In the genomic region with DNA sequence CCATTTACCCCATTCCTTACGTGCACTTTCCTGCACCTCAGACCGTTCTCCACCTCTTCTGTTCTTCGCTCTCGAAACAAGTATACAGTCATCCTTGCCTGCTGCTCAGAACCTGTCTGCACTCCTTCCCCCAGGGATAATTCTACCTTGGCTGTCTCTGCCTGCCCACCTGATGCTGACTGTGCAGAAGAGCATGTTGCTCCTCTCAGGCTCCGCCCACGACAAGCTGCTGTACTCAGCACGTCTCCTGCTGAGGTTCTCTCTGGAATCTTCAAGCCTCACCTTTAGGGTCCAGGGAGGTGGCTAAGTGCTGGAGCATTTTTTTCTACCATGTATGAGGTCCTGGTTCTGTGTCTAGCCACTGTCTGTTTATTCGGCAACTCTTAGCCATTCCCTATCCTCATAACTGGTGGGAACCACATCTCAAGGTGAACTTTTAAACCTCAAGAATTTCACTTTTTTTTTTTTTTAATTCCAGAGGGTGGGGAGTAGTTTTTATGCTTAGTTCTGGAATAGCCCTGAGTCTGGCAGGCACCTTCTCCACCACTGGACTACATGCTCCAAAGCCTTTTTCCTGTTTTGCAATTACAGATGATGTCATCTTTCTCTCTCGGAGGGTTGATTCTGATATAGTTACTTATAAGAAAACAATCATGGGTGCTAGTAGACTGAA, we compare ENCODE assay signal across 8 mouse cellular contexts.
DNase-seq lines count a peak whose midpoint lies in the region; ATAC-seq and TF ChIP-seq lines count a peak whose summit lies in the region.

No protein-coding gene starts in this region.

- ATAC-seq in embryonic facial prominence, embryonic 14.5 days (ENCODE audit: low read depth), result peak; percentile 32
- ATAC-seq in lung, embryonic 16.5 days (ENCODE audit: low read depth), result no peak

- H3K36me3 ChIP-seq in liver, adult 2 months (ENCODE audit: control insufficient read depth, insufficient read depth, low read length), result peaks cover 17% of the 10 kb centered on the region
- H3K36me3 ChIP-seq in embryonic facial prominence, embryonic 14.5 days (ENCODE audit: control insufficient read depth, insufficient read depth, low read length), result 0 out of 2 replicates have a peak, but pooled peaks cover 6% of the 10 kb centered on the region
- no peaks in the 10 kb centered on the region for H3K36me3 ChIP-seq in lung, embryonic 16.5 days (ENCODE audit: control insufficient read depth, insufficient read depth, low read length)

- 17% methylated on average over 9 of the region's 9 CpGs for WGBS in liver, adult 2 months
- 70% methylated on average over 9 of the region's 9 CpGs for WGBS in embryonic facial prominence, embryonic 14.5 days
- WGBS in lung, embryonic 16.5 days, result 68% methylated on average over 9 of the region's 9 CpGs

- no peak for TF ChIP-seq CTCF in liver, adult 2 months (IDR thresholded peaks at IDR 0.05; ENCODE audit: low read depth, low read length)

- 0 out of 2 replicates have a peak, but pooled peaks have one; percentile 20 for TF ChIP-seq POLR2A in liver, adult 2 months (IDR thresholded peaks at IDR 0.05; ENCODE audit: extremely low read depth, insufficient read depth, low read length)

- peaks cover 16% of the 10 kb centered on the region; the same call in 1 of the 2 replicates for H3K79me2 ChIP-seq in liver, adult 2 months (ENCODE audit: control insufficient read depth, insufficient read depth, low read length)

- DNase-seq in liver, adult 2 months (ENCODE audit: extremely low read depth, low read depth, low spot score), result peak; percentile 75
- no peak for DNase-seq in liver
- peak; percentile 74 for DNase-seq in embryonic facial prominence, embryonic 14.5 days (ENCODE audit: low spot score)
- DNase-seq in kidney, adult 18-20 months, result peak; percentile 72
- no peak for DNase-seq in testis, postnatal 10 days (ENCODE audit: low spot score)
- no peak for DNase-seq in urinary bladder, adult 2 months (ENCODE audit: low spot score)
- DNase-seq in layer of hippocampus, postnatal 10 days (ENCODE audit: low spot score in 2 of 2), result no peak

- peak overlapping the region; percentile 73 for H3K9ac ChIP-seq in liver, adult 2 months (ENCODE audit: low read depth, low read length)
- no peak overlapping the region for H3K9ac ChIP-seq in embryonic facial prominence, embryonic 14.5 days (ENCODE audit: low read depth, low read length)
- no peak overlapping the region for H3K9ac ChIP-seq in lung, embryonic 16.5 days (ENCODE audit: low read length)

- no peaks in the 10 kb centered on the region for H3K9me3 ChIP-seq in embryonic facial prominence, embryonic 14.5 days (ENCODE audit: control insufficient read depth, low read length)
- H3K9me3 ChIP-seq in lung, embryonic 16.5 days (ENCODE audit: control insufficient read depth, low read length), result no peaks in the 10 kb centered on the region

- H3K27me3 ChIP-seq in liver, adult 2 months (ENCODE audit: control insufficient read depth, insufficient read depth, low read length), result no peaks in the 10 kb centered on the region
- no peaks in the 10 kb centered on the region for H3K27me3 ChIP-seq in embryonic facial prominence, embryonic 14.5 days (replicated peaks; ENCODE audit: control insufficient read depth, insufficient read depth, low read length)
- no peaks in the 10 kb centered on the region for H3K27me3 ChIP-seq in lung, embryonic 16.5 days (ENCODE audit: control insufficient read depth, insufficient read depth, low read depth, low read length)

- H3K4me1 ChIP-seq in liver, adult 2 months (ENCODE audit: control insufficient read depth, insufficient read depth, low read length), result peaks cover 22% of the 10 kb centered on the region
- peaks cover 15% of the 10 kb centered on the region; the same call in 1 of the 2 replicates for H3K4me1 ChIP-seq in embryonic facial prominence, embryonic 14.5 days (ENCODE audit: control insufficient read depth, insufficient read depth, low read length)
- peaks cover 24% of the 10 kb centered on the region for H3K4me1 ChIP-seq in lung, embryonic 16.5 days (replicated peaks; ENCODE audit: control insufficient read depth, insufficient read depth, low read length)

- H3K27ac ChIP-seq in liver, adult 2 months (replicated peaks; ENCODE audit: insufficient read depth, low read depth, low read length), result peak overlapping the region; percentile 84
- peak overlapping the region; percentile 53; the same call in 1 of the 2 replicates for H3K27ac ChIP-seq in embryonic facial prominence, embryonic 14.5 days (replicated peaks; ENCODE audit: low read depth, low read length)
- peak overlapping the region; percentile 53 for H3K27ac ChIP-seq in lung, embryonic 16.5 days (ENCODE audit: low read length)

- no peak overlapping the region for H3K4me2 ChIP-seq in embryonic facial prominence, embryonic 14.5 days (ENCODE audit: low read depth, low read length)
- peak overlapping the region; percentile 33 for H3K4me2 ChIP-seq in lung, embryonic 16.5 days (ENCODE audit: low read depth, low read length)

- peak overlapping the region; percentile 50 for H3K4me3 ChIP-seq in liver, adult 2 months (ENCODE audit: insufficient read depth, low read depth, low read length)
- no peak overlapping the region for H3K4me3 ChIP-seq in embryonic facial prominence, embryonic 14.5 days (ENCODE audit: low read depth, low read length)
- H3K4me3 ChIP-seq in lung, embryonic 16.5 days (ENCODE audit: low read length), result peak overlapping the region; percentile 10; the same call in 1 of the 2 replicates

Comparison
In these comparisons a context has a peak if more than half of its experiments do, and no peak if none do; other contexts are left out.
1. DNase-seq: peak in liver, adult 2 months (single experiment), embryonic facial prominence, embryonic 14.5 days (single experiment) and kidney, adult 18-20 months (single experiment); none in liver (single experiment), testis, postnatal 10 days (single experiment), urinary bladder, adult 2 months (single experiment) and layer of hippocampus, postnatal 10 days (0 of 2).
2. Peak in every context shown above with its lines, with median percentiles within 50 percentile points of each other: H3K27ac ChIP-seq.